Mouse (Mus musculus): ENCODE data around the gene Nol9.

The Nol9 gene

GRCm38 (mm10) chr4:152092751-152093293 is 53.7 kb downstream of the Nol9 start:
- peak; percentile 88 for DNase-seq (ENCODE audit: low spot score)

GRCm38 (mm10) chr4:152094233-152094632 is 55.1 kb downstream of the Nol9 start:
- DNase-seq (ENCODE audit: low spot score) = no peak

- peak; percentile 89 for DNase-seq (ENCODE audit: low spot score)
Measured at GRCm38 (mm10) chr4:152095937-152096910, 57.1 kb downstream of the Nol9 start.

GRCm38 (mm10) chr4:152096927-152097326 is 57.8 kb downstream of the Nol9 start:
- DNase-seq (ENCODE audit: low spot score) = no peak

GRCm38 (mm10) chr4:152097911-152098799 is 59.0 kb downstream of the Nol9 start:
- DNase-seq (ENCODE audit: low spot score) = no peak

- no peak for DNase-seq (ENCODE audit: low spot score)
Measured at GRCm38 (mm10) chr4:152100541-152100940, 61.4 kb downstream of the Nol9 start.

GRCm38 (mm10) chr4:152101081-152101653 is 62.0 kb downstream of the Nol9 start:
- no peak for DNase-seq (ENCODE audit: low spot score)

- DNase-seq (ENCODE audit: low spot score) = no peak
Measured at GRCm38 (mm10) chr4:152101921-152102320, 62.8 kb downstream of the Nol9 start.

- peak; percentile 64 for DNase-seq (ENCODE audit: low spot score)
Measured at GRCm38 (mm10) chr4:152103025-152103424, 63.9 kb downstream of the Nol9 start.

- no peak for DNase-seq (ENCODE audit: low spot score)
Measured at GRCm38 (mm10) chr4:152106746-152107145, 67.6 kb downstream of the Nol9 start.

- peak; percentile 62 for DNase-seq (ENCODE audit: low spot score)
Measured at GRCm38 (mm10) chr4:152107493-152107892, 68.4 kb downstream of the Nol9 start.

GRCm38 (mm10) chr4:152107971-152108509 is 68.9 kb downstream of the Nol9 start:
- peak; percentile 81 for DNase-seq (ENCODE audit: low spot score)

- DNase-seq (ENCODE audit: low spot score) = no peak
Measured at GRCm38 (mm10) chr4:152108673-152109072, 69.6 kb downstream of the Nol9 start.

- DNase-seq (ENCODE audit: low spot score) = no peak
Measured at GRCm38 (mm10) chr4:152109509-152109908, 70.4 kb downstream of the Nol9 start.

GRCm38 (mm10) chr4:152110689-152111088 is 71.6 kb downstream of the Nol9 start:
- DNase-seq (ENCODE audit: low spot score) = peak; percentile 72

Data from c-Kit-positive CD71-positive TER-119-positive erythroid progenitor cells, embryonic 14.5 days (primary cell).